ENCODE assay signal across 9 mouse cellular contexts in genomic region chr9:88705157-88705556, GRCm38 (mm10). TPM values are rescaled to one million over a fixed set of nuclear protein-coding genes. Genes with fewer than 3 reads are reported as not detected.
DNase-seq lines count a peak whose midpoint lies in the region; ATAC-seq and TF ChIP-seq lines count a peak whose summit lies in the region.
"Not testable (repeated sequence)": the region's sequence is repeated elsewhere in the genome, so short reads cannot be mapped to it uniquely, and the experiment has no call there.
"Had no signal": no experiment of that assay in that cellular context is flagged by ENCODE, and none has a peak within 500 bp of the region (broad histone marks: within the 10 kb centered on the region; RNA-seq: fewer than 3 reads in every experiment).

No protein-coding gene starts in this region.

- WGBS in forebrain, embryonic 13.5 days = 71% methylated on average over 8 of the region's 8 CpGs
- 67% methylated on average over 8 of the region's 8 CpGs for WGBS in forebrain, embryonic 14.5 days
- WGBS in forebrain, postnatal 0 days = 56% methylated on average over 8 of the region's 8 CpGs

- ATAC-seq in forebrain, embryonic 13.5 days = 0 out of 2 replicates have a peak, but pooled peaks have one; percentile 38
- peak; percentile 42; the same call in 1 of the 2 replicates for ATAC-seq in forebrain, embryonic 14.5 days
- ATAC-seq in forebrain, postnatal 0 days = peak; percentile 54; the same call in 1 of the 2 replicates
- ATAC-seq in monocyte, adult 5-6 weeks (replicated peaks; ENCODE audit: insufficient number of reproducible peaks, low FRiP score, low TSS enrichment, poor library complexity, severe bottlenecking) = peak; percentile 66

- not testable (repeated sequence) for H3K4me1 ChIP-seq in forebrain, embryonic 13.5 days; forebrain, embryonic 14.5 days (ENCODE audit: control insufficient read depth, insufficient read depth, low read length); forebrain, postnatal 0 days (ENCODE audit: insufficient read depth)

- DNase-seq in R1 (ENCODE audit: low read depth, low spot score) = peak; percentile 23
- DNase-seq in brain, adult 2 months (ENCODE audit: low read depth, low spot score) = peak; percentile 8
- DNase-seq in forebrain, embryonic 14.5 days (ENCODE audit: low spot score); forebrain, postnatal 0 days: not testable (repeated sequence)
- DNase-seq in heart, adult 11 months = peak; percentile 91

- H3K9me3 ChIP-seq in forebrain, embryonic 13.5 days (replicated peaks); forebrain, embryonic 14.5 days (replicated peaks; ENCODE audit: control insufficient read depth, low read length); forebrain, postnatal 0 days (ENCODE audit: low read length): not testable (repeated sequence)

- not testable (repeated sequence) for H3K9ac ChIP-seq in forebrain, embryonic 13.5 days; forebrain, embryonic 14.5 days (ENCODE audit: low read length); forebrain, postnatal 0 days

- H3K27me3 ChIP-seq in forebrain, embryonic 13.5 days; forebrain, embryonic 14.5 days (replicated peaks; ENCODE audit: control insufficient read depth, insufficient read depth, low read length); forebrain, postnatal 0 days (ENCODE audit: insufficient read depth, low read length): not testable (repeated sequence)

- not testable (repeated sequence) for TF ChIP-seq CTCF in forebrain, postnatal 0 days (IDR thresholded peaks at IDR 0.05; ENCODE audit: low read depth)

- H3K4me2 ChIP-seq in forebrain, embryonic 13.5 days; forebrain, embryonic 14.5 days (ENCODE audit: low read length); forebrain, postnatal 0 days (ENCODE audit: low read depth): not testable (repeated sequence)

- H3K27ac ChIP-seq in forebrain, embryonic 13.5 days; forebrain, embryonic 14.5 days (ENCODE audit: low read depth, low read length); forebrain, postnatal 0 days (ENCODE audit: low read depth, low read length): not testable (repeated sequence)

- H3K4me3 ChIP-seq in forebrain, embryonic 13.5 days; forebrain, embryonic 14.5 days (ENCODE audit: low read depth, low read length); forebrain, postnatal 0 days (ENCODE audit: low read depth, low read length): not testable (repeated sequence)

- not testable (repeated sequence) for H3K36me3 ChIP-seq in forebrain, embryonic 13.5 days (ENCODE audit: poor library complexity, severe bottlenecking); forebrain, embryonic 14.5 days (ENCODE audit: control insufficient read depth, insufficient read depth, low read length); forebrain, postnatal 0 days (ENCODE audit: insufficient read depth)

RNA-seq across cellular contexts. Expression of gene Mthfsl, which starts 14.9 kb away (rescaled TPM):
- 32.8 and 35.3 TPM in 2 replicates for polyA plus RNA-seq in forebrain, embryonic 13.5 days (2015; fragmentation: Nextera tagmentation; extraction: Ambion mirVana)
- 32.0 and 35.2 TPM in 2 replicates for polyA plus RNA-seq in forebrain, embryonic 14.5 days (2014; fragmentation: Nextera tagmentation; extraction: Ambion mirVana)
- 11.2 and 14.8 TPM in 2 replicates for total RNA-seq in forebrain, postnatal 0 days (2014; rRNA removed)
- 41.8 and 52.8 TPM in 2 replicates for polyA plus RNA-seq in forebrain, postnatal 0 days (2015; fragmentation: Nextera tagmentation; extraction: Ambion mirVana)
- 55.6 to 71.6 TPM (median 62.4 TPM) in 3 replicates for total RNA-seq in monocyte, adult 5-6 weeks (2017)

RNA-seq across cellular contexts. Expression of gene Bcl2a1d, which starts 26.6 kb away (rescaled TPM):
- not detected in 2 replicates for polyA plus RNA-seq in forebrain, embryonic 13.5 days (2015; fragmentation: Nextera tagmentation; extraction: Ambion mirVana)
- polyA plus RNA-seq in forebrain, embryonic 14.5 days (2014; fragmentation: Nextera tagmentation; extraction: Ambion mirVana) = not detected in 2 replicates
- total RNA-seq in forebrain, postnatal 0 days (2014; rRNA removed) = 0.62 TPM in 1 of 2 replicates, not detected in the other
- polyA plus RNA-seq in forebrain, postnatal 0 days (2015; fragmentation: Nextera tagmentation; extraction: Ambion mirVana) = not detected in 2 replicates
- total RNA-seq in monocyte, adult 5-6 weeks (2017) = 257 to 385 TPM (median 377 TPM) in 3 replicates
- total RNA-seq: adrenal gland, postnatal 25 days had no signal
- polyA plus RNA-seq: G1E had no signal
